Mouse (Mus musculus) liver, embryonic 15.5 days (tissue): ENCODE data around the gene Slc20a1. TPM values are rescaled to one million over a fixed set of nuclear protein-coding genes. Genes with fewer than 3 reads are reported as not detected.

ENCODE experiments used
- ATAC-seq: fragments of 200-750 bp; cut with Nextera tagmentation; 2 replicates; pipeline ENCODE4 v1.8.0; 2017; ENCODE audit warnings: moderate number of reproducible peaks, mild to moderate bottlenecking, moderate library complexity; ENCODE audit not compliant: insufficient read depth
- H3K27ac ChIP-seq: fragments of 300-500 bp; sonication (generic); replicated peaks from 2 replicates; pipeline ENCODE4 v1.5.1; 2015; ENCODE audit warnings: mild to moderate bottlenecking, inconsistent platforms
- H3K27me3 ChIP-seq: fragments of 300-500 bp; sonication (generic); 2 replicates; pipeline ENCODE4 v1.6.1; 2015; ENCODE audit warnings: mild to moderate bottlenecking, inconsistent platforms
- H3K36me3 ChIP-seq: fragments of 300-500 bp; sonication (generic); replicated peaks from 2 replicates; pipeline ENCODE4 v1.6.1; 2015; ENCODE audit warnings: moderate library complexity, mild to moderate bottlenecking, inconsistent platforms
- H3K4me1 ChIP-seq: fragments of 300-500 bp; sonication (generic); replicated peaks from 2 replicates; pipeline ENCODE4 v1.6.1; 2015; ENCODE audit warnings: inconsistent platforms
- H3K4me2 ChIP-seq: fragments of 300-500 bp; sonication (generic); 2 replicates; pipeline ENCODE4 v1.6.1; 2015; ENCODE audit warnings: moderate library complexity, mild to moderate bottlenecking, inconsistent platforms
- H3K4me3 ChIP-seq: fragments of 300-500 bp; sonication (generic); replicated peaks from 2 replicates; pipeline ENCODE4 v1.5.1; 2015; ENCODE audit warnings: mild to moderate bottlenecking, inconsistent platforms
- H3K9ac ChIP-seq: fragments of 300-500 bp; sonication (generic); 2 replicates; pipeline ENCODE4 v1.6.1; 2015; ENCODE audit warnings: moderate library complexity, mild to moderate bottlenecking, inconsistent platforms
- H3K9me3 ChIP-seq: fragments of 300-500 bp; sonication (generic); replicated peaks from 2 replicates; pipeline ENCODE4 v1.6.1; 2016; ENCODE audit warnings: inconsistent platforms
- WGBS: fragments of 180-500 bp; shearing (Covaris S2); methylation state at CpG from one replicate; pipeline ENCODE4 v1.1.7; 2015; ENCODE audit warnings: mixed read lengths; ENCODE audit not compliant: insufficient replicate concordance; 5-methylcytosine and 5-hydroxymethylcytosine counted together
- polyA plus RNA-seq: library from polyadenylated mRNA; unstranded; fragments of >200 nt; fragmentation: Nextera tagmentation; extraction: Ambion mirVana; gene quantifications from 2 replicates; pipeline ENCODE4 v1.2.1, GENCODE M21; 2015

Gene Slc20a1
- polyA plus RNA-seq, 1 experiment from 2014 or later, result 42.8 TPM

DNA sequence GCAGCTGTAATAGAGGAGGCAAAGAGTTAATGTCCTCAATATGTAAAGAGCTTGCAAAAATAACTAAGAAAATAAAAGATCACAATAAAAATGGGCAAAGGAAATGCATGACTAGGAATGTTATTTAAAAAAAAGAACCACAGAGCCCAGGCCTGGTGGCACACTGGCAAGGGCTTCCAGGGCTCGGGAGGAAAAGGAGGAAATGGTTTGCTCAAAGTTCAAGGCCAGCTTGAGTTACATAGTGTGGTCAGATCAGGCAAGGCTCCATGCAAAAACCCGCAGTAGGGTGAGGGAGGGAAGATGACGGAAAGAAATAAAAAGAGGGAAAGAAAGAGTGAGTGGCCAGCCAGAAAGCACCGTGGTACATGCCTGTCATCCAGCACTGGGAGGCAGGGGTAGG lies 30.0 kb downstream of the Slc20a1 start:
- 79% methylated on average over 4 of the region's 4 CpGs for WGBS
- Histone ChIP-seq H3K4me1 (peaks cover 89% of the 10 kb centered on the region), H3K4me3 (peak overlapping the region; percentile 40), H3K27ac (peak overlapping the region; percentile 99), H3K36me3 (no peaks in the 10 kb centered on the region), H3K4me2 (peak overlapping the region; percentile 65), H3K27me3 (no peaks in the 10 kb centered on the region), H3K9ac (peak overlapping the region; percentile 39), H3K9me3 (no peaks in the 10 kb centered on the region)
- ATAC-seq, result no peak

DNA sequence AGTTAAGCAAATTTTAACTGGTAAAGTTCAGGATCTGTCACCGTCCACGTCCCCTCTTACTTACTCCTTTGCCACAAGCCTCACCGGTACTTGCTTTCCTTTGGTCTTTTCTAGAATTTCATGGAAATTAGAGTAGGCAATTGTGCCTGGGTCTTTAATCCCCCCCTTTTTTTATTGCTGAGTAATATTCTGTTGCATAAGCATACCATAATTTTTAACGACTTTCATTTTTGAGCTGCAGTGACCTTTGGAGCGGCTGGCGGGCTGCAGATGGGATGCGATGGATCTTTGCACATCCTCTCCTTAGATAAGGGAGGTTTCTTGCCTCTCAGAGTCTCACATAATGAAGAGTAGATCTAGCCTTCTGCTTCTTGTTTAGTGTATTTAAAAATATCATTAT lies 30.8 kb downstream of the Slc20a1 start:
- Histone ChIP-seq H3K4me3 (peak overlapping the region; percentile 40), H3K9ac (0 out of 2 replicates have a peak overlapping the region, but pooled peaks have one; percentile 39), H3K4me1 (peaks cover 88% of the 10 kb centered on the region), H3K36me3 (no peaks in the 10 kb centered on the region), H3K27me3 (no peaks in the 10 kb centered on the region), H3K4me2 (peak overlapping the region; percentile 65), H3K9me3 (no peaks in the 10 kb centered on the region), H3K27ac (peak overlapping the region; percentile 99)
- no peak for ATAC-seq
- 80% methylated on average over 7 of the region's 7 CpGs for WGBS

DNA sequence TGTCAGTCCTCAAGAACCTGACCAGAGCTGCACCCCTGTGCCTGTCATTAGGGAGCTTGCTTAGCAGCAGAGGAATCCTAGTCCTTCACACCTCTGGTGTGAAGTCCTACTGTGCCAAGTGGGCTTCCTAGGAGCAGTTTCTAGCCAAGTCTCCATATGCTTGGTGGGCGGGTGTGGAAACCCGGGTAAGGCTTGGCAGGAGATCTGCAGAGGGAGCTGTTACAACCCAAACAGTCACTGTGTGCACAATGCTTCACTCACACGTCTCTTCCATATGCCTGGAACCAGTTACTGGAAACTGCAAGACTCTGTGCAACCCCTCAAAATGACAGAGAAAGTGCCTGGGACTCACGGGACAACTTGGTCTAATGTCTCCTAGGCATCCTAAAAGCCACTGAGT lies 33.5 kb downstream of the Slc20a1 start:
- no peak overlapping the region for H3K4me3 ChIP-seq
- no peaks in the 10 kb centered on the region for H3K36me3 ChIP-seq
- H3K4me2 ChIP-seq, result no peak overlapping the region
- no peaks in the 10 kb centered on the region for H3K27me3 ChIP-seq
- peak overlapping the region; percentile 92 for H3K27ac ChIP-seq
- 47% methylated on average over 4 of the region's 4 CpGs for WGBS
- H3K9ac ChIP-seq, result 0 out of 2 replicates have a peak overlapping the region, but pooled peaks have one; percentile 39
- ATAC-seq, result no peak
- H3K9me3 ChIP-seq, result no peaks in the 10 kb centered on the region
- H3K4me1 ChIP-seq, result peaks cover 81% of the 10 kb centered on the region

DNA sequence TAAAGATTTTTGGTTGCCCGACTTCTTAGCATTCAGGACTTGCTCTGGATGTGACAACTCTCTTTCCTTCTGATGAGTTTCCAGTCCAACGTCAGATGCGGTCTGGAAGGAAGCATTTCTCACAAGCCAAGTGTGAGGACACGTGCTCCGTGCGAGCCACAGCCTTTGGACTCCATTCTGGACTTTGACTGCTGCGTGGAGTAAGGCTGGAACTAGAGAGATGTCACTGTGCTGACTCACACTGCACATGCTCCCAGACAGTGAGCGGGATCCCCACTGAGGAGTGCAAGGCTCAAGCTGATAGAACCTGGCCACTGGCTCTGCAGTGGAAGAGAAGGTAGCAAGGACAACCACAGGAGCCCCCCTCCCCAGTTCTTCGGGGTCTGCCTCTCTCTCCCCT lies 33.9 kb downstream of the Slc20a1 start:
- Histone ChIP-seq H3K27ac (peak overlapping the region; percentile 92), H3K4me2 (peak overlapping the region; percentile 65), H3K4me1 (peaks cover 80% of the 10 kb centered on the region), H3K9ac (peak overlapping the region; percentile 65), H3K27me3 (no peaks in the 10 kb centered on the region), H3K36me3 (no peaks in the 10 kb centered on the region), H3K4me3 (0 out of 2 replicates have a peak overlapping the region, but pooled peaks have one; percentile 44), H3K9me3 (no peaks in the 10 kb centered on the region)
- ATAC-seq, result peak; percentile 36
- 69% methylated on average over 9 of the region's 9 CpGs for WGBS

DNA sequence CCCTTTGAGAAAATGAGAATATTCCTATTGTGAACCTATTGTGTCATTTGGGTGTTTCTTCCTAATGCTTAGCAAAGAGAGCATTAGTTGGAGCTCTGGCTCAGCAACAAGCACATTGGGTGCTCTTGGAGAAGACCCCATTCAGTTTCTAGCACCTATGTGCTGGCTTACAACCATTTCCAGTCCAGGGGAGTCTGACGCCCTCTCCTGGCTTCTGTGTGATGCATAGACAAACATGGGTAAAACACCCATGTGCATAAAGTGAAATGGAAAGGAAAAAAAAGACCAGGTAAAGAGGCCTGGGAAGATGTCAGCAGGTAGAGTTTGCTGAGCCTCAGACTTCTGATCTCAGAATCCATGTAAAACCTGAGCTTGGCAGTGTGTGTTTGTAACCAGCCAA lies 34.7 kb downstream of the Slc20a1 start:
- WGBS, result 35% methylated on average over 1 of the region's 1 CpGs
- Histone ChIP-seq H3K27ac (peak overlapping the region; percentile 92), H3K9me3 (no peaks in the 10 kb centered on the region), H3K4me2 (peak overlapping the region; percentile 65), H3K4me3 (peak overlapping the region; percentile 44), H3K36me3 (no peaks in the 10 kb centered on the region), H3K9ac (peak overlapping the region; percentile 65), H3K27me3 (no peaks in the 10 kb centered on the region), H3K4me1 (peaks cover 78% of the 10 kb centered on the region)
- ATAC-seq, result no peak

DNA sequence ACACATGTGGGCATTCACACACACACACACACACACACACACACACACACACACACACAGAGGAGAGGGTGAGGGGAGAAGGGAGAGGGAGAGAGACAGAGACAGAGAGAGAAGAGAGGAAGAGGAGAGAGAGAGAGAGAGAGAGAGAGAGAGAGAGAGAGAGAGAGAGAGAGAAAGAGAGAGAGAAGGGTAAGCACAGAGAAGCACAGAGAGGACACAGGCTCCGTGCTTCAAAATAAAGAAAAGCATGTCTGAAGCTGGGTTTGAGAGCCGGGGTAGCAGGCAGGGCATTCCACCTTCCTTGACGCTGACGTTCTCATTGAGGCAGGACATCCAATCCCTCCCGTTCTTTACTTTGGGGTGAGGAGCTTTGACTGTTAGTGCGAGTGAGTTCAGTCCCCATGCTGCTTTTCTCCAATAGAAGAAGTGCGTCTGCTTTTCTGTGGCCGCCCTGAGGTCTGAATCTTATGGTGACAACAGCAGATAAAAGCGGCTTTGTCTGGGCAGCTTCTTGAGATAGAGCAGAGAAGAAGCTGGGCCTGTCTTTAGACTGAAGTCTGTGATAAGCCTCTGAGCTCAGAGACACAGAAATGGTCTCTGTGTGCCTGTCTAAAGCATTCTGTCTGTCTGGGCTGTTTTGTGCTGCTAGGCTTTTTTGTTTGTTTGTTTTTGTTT lies 35.4 kb downstream of the Slc20a1 start:
- peaks cover 75% of the 10 kb centered on the region for H3K4me1 ChIP-seq
- H3K9me3 ChIP-seq, result no peaks in the 10 kb centered on the region
- H3K4me2 ChIP-seq, result peak overlapping the region; percentile 65
- H3K27me3 ChIP-seq, result no peaks in the 10 kb centered on the region
- peak overlapping the region; percentile 65 for H3K9ac ChIP-seq
- H3K4me3 ChIP-seq, result peak overlapping the region; percentile 44
- H3K36me3 ChIP-seq, result no peaks in the 10 kb centered on the region
- H3K27ac ChIP-seq, result peak overlapping the region; percentile 92
- 24% methylated on average over 9 of the region's 9 CpGs for WGBS
- ATAC-seq, result peak; percentile 69

- Histone ChIP-seq H3K9ac (peak overlapping the region; percentile 65; the same call in 1 of the 2 replicates), H3K27me3 (no peaks in the 10 kb centered on the region), H3K36me3 (no peaks in the 10 kb centered on the region), H3K9me3 (no peaks in the 10 kb centered on the region), H3K27ac (peak overlapping the region; percentile 92), H3K4me1 (peaks cover 76% of the 10 kb centered on the region), H3K4me2 (no peak overlapping the region), H3K4me3 (no peak overlapping the region)
- 61% methylated on average over 2 of the region's 2 CpGs for WGBS
- no peak for ATAC-seq
Observed at GRCm38 (mm10) chr2:129234731-129235130, 36.2 kb downstream of the Slc20a1 start.

DNA sequence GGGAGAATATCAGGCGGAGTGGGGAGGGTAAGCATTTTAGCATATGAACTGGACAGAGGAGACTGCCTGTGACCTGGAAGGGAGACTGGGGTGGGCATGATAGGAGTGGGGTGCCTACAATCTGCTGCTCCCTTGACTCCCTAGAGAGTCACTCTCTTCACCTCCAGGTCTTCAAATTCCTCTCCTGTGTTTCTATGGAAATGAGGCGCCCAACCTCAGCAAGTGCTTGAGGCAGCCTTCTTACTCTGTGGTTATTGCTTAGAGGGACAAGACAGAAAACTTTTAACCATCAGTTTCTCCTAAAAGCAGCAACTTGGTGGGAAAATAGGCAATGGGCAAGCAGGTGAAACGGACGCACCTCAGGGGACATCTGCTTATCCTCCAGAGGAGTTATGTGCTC lies 38.0 kb downstream of the Slc20a1 start:
- H3K4me3 ChIP-seq, result no peak overlapping the region
- ATAC-seq, result no peak
- H3K27ac ChIP-seq, result peak overlapping the region; percentile 61
- H3K4me2 ChIP-seq, result no peak overlapping the region
- peak overlapping the region; percentile 11; the same call in 1 of the 2 replicates for H3K9ac ChIP-seq
- no peaks in the 10 kb centered on the region for H3K27me3 ChIP-seq
- 81% methylated on average over 4 of the region's 4 CpGs for whole genome bisulfite sequencing
- H3K4me1 ChIP-seq, result peaks cover 78% of the 10 kb centered on the region
- H3K9me3 ChIP-seq, result no peaks in the 10 kb centered on the region
- H3K36me3 ChIP-seq, result no peaks in the 10 kb centered on the region

DNA sequence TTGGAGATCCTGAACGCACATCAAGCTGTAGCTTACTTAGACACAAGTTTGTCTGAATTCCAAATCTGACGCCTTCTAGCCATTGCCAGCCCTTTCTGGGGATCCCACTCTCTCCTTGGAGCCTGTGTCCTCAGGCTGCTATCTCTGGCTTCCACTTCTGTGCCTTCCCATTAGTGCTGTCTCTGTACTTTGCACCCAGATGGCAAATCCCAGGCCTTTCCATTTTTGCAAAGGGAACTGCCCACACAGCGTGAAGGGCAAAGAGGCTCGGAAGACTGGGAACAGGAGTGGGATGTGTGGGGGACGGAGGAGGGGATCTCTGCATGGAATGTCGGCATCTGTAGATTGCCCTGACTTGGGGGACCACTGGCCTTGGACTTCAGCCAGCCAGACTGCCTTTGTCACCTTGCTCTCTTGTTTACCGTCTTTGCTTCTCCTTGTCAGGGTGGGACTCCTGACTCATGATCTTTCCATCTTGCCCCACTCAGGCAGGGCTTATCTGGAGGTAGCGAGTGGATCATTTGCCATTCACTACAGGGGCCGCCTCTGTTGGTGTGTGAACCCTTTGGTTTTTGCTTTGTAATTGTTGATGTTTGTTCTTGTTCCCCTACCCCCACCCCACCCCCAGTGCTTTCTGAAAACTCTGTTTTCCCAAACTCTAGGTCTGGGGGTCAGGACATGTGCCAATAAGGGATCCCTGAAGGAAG lies 42.3 kb downstream of the Slc20a1 start:
- peaks cover 76% of the 10 kb centered on the region for H3K4me1 ChIP-seq
- H3K4me3 ChIP-seq, result no peak overlapping the region
- WGBS, result 63% methylated on average over 9 of the region's 9 CpGs
- peak; percentile 90 for ATAC-seq
- peak overlapping the region; percentile 48 for H3K4me2 ChIP-seq
- no peaks in the 10 kb centered on the region for H3K27me3 ChIP-seq
- no peaks in the 10 kb centered on the region for H3K9me3 ChIP-seq
- H3K36me3 ChIP-seq, result no peaks in the 10 kb centered on the region
- peak overlapping the region; percentile 35; the same call in 1 of the 2 replicates for H3K9ac ChIP-seq
- peak overlapping the region; percentile 88 for H3K27ac ChIP-seq

GRCm38 (mm10) chr2:129241845-129242833 lies 43.6 kb downstream of the Slc20a1 start:
- Histone ChIP-seq H3K27ac (peak overlapping the region; percentile 88), H3K9ac (no peak overlapping the region), H3K27me3 (no peaks in the 10 kb centered on the region), H3K9me3 (no peaks in the 10 kb centered on the region), H3K36me3 (no peaks in the 10 kb centered on the region), H3K4me1 (peaks cover 67% of the 10 kb centered on the region), H3K4me2 (0 out of 2 replicates have a peak overlapping the region, but pooled peaks have one; percentile 48), H3K4me3 (no peak overlapping the region)
- WGBS, result 68% methylated on average over 7 of the region's 7 CpGs
- no peak for ATAC-seq
